In the genomic region with DNA sequence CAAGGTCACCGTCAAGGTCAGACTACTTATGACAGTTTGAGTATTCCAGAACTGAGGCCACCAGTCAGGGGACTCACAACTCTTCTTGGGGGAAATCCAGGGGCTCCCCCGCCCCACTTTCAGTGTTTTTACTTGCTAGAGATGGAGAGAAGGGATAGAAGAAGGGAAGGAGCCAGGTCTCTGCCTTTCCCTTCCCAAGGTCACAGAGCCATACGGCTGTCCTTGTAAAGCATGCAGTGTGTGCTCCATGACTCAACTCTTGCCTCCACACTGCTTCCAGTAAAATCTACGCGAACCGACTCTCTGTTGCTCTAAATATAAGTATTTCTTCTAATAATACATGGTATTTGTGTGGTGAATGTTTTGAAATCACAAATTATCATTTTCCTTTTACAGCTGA, we compare ENCODE assay signal across 20 mouse cellular contexts.
"Had no signal": no experiment of that assay in that cellular context is flagged by ENCODE, and none has a peak within 500 bp of the region (broad histone marks: within the 10 kb centered on the region; RNA-seq: fewer than 3 reads in every experiment).

No protein-coding gene starts in this region.

- DNase-seq: liver, postnatal 0 days; lung, adult 2 months; lung, postnatal 14 days; lung, postnatal 36 days; midbrain, embryonic 14.5 days; retina, postnatal 1 day; right cerebral cortex, adult 18-20 months; right cerebral cortex, postnatal 14 days; thymus, adult 2 months; thymus, postnatal 25 days; thymus, postnatal 4 days had no signal

- H3K9ac ChIP-seq: liver, embryonic 15.5 days; liver, postnatal 0 days; lung, embryonic 15.5 days; midbrain, embryonic 12.5 days; neural tube, embryonic 12.5 days; stomach, embryonic 15.5 days had no signal

- H3K4me3 ChIP-seq: liver, embryonic 15.5 days; lung, embryonic 15.5 days; megakaryocyte, embryonic 14.5 days; midbrain, embryonic 12.5 days; neural tube, embryonic 12.5 days; stomach, embryonic 15.5 days had no signal

- H3K27me3 ChIP-seq: liver, embryonic 15.5 days; lung, embryonic 15.5 days; megakaryocyte, embryonic 14.5 days; midbrain, embryonic 12.5 days; neural tube, embryonic 12.5 days; stomach, embryonic 15.5 days had no signal

- H3K4me1 ChIP-seq: liver, embryonic 15.5 days; lung, embryonic 15.5 days; megakaryocyte, embryonic 14.5 days; neural tube, embryonic 12.5 days; stomach, embryonic 15.5 days had no signal

- H3K27ac ChIP-seq: liver, embryonic 15.5 days; lung, embryonic 15.5 days; macrophage; midbrain, embryonic 12.5 days; neural tube, embryonic 12.5 days; stomach, embryonic 15.5 days; stomach, postnatal 0 days had no signal

- H3K36me3 ChIP-seq: liver, embryonic 15.5 days; lung, embryonic 15.5 days; midbrain, embryonic 12.5 days; neural tube, embryonic 12.5 days; stomach, embryonic 15.5 days had no signal

- ATAC-seq: liver, postnatal 0 days; lung, postnatal 0 days had no signal

- H3K4me2 ChIP-seq: liver, embryonic 15.5 days; lung, embryonic 15.5 days; midbrain, embryonic 12.5 days; neural tube, embryonic 12.5 days; stomach, embryonic 15.5 days had no signal

- H3K9me3 ChIP-seq: liver, embryonic 15.5 days; lung, embryonic 15.5 days; midbrain, embryonic 12.5 days; neural tube, embryonic 12.5 days; stomach, embryonic 15.5 days had no signal
